Comparison of ENCODE assay signal across 18 mouse cellular contexts in the genomic region with DNA sequence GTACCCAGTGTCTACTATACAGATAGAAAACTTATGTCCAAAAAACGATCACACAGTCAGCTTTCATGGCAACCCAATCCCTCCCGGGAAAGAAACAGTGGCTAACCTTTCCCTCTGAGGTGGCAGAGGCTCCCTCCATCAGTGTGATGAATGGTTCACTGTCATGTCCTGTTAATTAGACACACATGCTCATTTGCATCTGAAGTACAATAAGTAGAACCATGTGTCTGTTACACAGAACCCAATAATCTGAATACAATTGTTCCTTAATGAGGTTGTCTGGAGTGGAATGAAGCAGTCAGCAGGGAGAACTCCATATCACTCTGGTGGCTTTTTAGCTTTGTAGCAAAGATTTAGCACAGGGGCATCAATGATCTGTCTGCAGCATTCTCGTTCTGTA.
DNase-seq lines count a peak whose midpoint lies in the region; ATAC-seq and TF ChIP-seq lines count a peak whose summit lies in the region.
"Had no signal": no experiment of that assay in that cellular context is flagged by ENCODE, and none has a peak within 500 bp of the region (broad histone marks: within the 10 kb centered on the region; RNA-seq: fewer than 3 reads in every experiment).

No protein-coding gene starts in this region.

- no peaks in the 10 kb centered on the region for H3K27me3 ChIP-seq in neural tube, embryonic 12.5 days (replicated peaks)
- H3K27me3 ChIP-seq in embryonic facial prominence, embryonic 10.5 days (replicated peaks; ENCODE audit: low read depth, poor library complexity, severe bottlenecking): no peaks in the 10 kb centered on the region
- no peaks in the 10 kb centered on the region for H3K27me3 ChIP-seq in forebrain, postnatal 0 days (ENCODE audit: insufficient read depth, low read length)
- H3K27me3 ChIP-seq: embryonic facial prominence, embryonic 12.5 days; heart, embryonic 13.5 days had no signal

- H3K36me3 ChIP-seq in neural tube, embryonic 12.5 days: no peaks in the 10 kb centered on the region
- no peaks in the 10 kb centered on the region for H3K36me3 ChIP-seq in embryonic facial prominence, embryonic 10.5 days (replicated peaks)
- H3K36me3 ChIP-seq in forebrain, postnatal 0 days (ENCODE audit: insufficient read depth): no peaks in the 10 kb centered on the region
- H3K36me3 ChIP-seq: embryonic facial prominence, embryonic 12.5 days; heart, embryonic 13.5 days had no signal

- H3K9me3 ChIP-seq in neural tube, embryonic 12.5 days: no peaks in the 10 kb centered on the region
- H3K9me3 ChIP-seq in embryonic facial prominence, embryonic 10.5 days: no peaks in the 10 kb centered on the region
- no peaks in the 10 kb centered on the region for H3K9me3 ChIP-seq in forebrain, postnatal 0 days (ENCODE audit: low read length)
- H3K9me3 ChIP-seq: embryonic facial prominence, embryonic 12.5 days; heart, embryonic 13.5 days had no signal

- intact Hi-C loops in left cerebral cortex, postnatal 4 days (cut with DNase I): no loop called here

- no peak overlapping the region for H3K9ac ChIP-seq in neural tube, embryonic 12.5 days
- H3K9ac ChIP-seq in forebrain, postnatal 0 days: no peak overlapping the region
- H3K9ac ChIP-seq: embryonic facial prominence, embryonic 12.5 days; heart, embryonic 13.5 days had no signal

- WGBS in neural tube, embryonic 12.5 days: 37% methylated on average over 3 of the region's 3 CpGs
- 32% methylated on average over 3 of the region's 3 CpGs for WGBS in embryonic facial prominence, embryonic 10.5 days
- 13% methylated on average over 3 of the region's 3 CpGs for WGBS in forebrain, postnatal 0 days

- peak; percentile 79 for ATAC-seq in neural tube, embryonic 12.5 days (ENCODE audit: low FRiP score, low read depth)
- peak; percentile 18; the same call in 1 of the 2 replicates for ATAC-seq in forebrain, postnatal 0 days
- ATAC-seq: intestine, embryonic 16.5 days had no signal

- H3K4me1 ChIP-seq in neural tube, embryonic 12.5 days: 0 out of 2 replicates have a peak, but pooled peaks cover 6% of the 10 kb centered on the region
- peaks cover 6% of the 10 kb centered on the region; the same call in 1 of the 2 replicates for H3K4me1 ChIP-seq in embryonic facial prominence, embryonic 10.5 days
- H3K4me1 ChIP-seq in forebrain, postnatal 0 days (ENCODE audit: insufficient read depth): no peaks in the 10 kb centered on the region
- H3K4me1 ChIP-seq: embryonic facial prominence, embryonic 12.5 days; heart, embryonic 13.5 days had no signal

- no peak for DNase-seq in neural tube, embryonic 10.5 days (ENCODE audit: extremely low spot score, low spot score)
- DNase-seq in embryonic facial prominence, embryonic 10.5 days (ENCODE audit: low spot score): peak; percentile 8
- no peak for DNase-seq in forebrain, postnatal 0 days
- DNase-seq in retina, embryonic 14.5 days (ENCODE audit: low spot score): peak; percentile 24
- no peak for DNase-seq in kidney, adult 11 months
- DNase-seq in left cerebral cortex, postnatal 4 days: no peak
- no peak for DNase-seq in right cerebral cortex, postnatal 14 days
- DNase-seq: cerebellum, adult 9-10 months; heart, postnatal 36 days; kidney, postnatal 14 days; liver; lung, adult 18-20 months; thymus, postnatal 4 days had no signal

- H3K4me3 ChIP-seq in neural tube, embryonic 12.5 days: no peak overlapping the region
- H3K4me3 ChIP-seq in embryonic facial prominence, embryonic 10.5 days: no peak overlapping the region
- H3K4me3 ChIP-seq in forebrain, postnatal 0 days (ENCODE audit: low read depth, low read length): no peak overlapping the region
- H3K4me3 ChIP-seq: embryonic facial prominence, embryonic 12.5 days; heart, embryonic 13.5 days had no signal

- H3K4me2 ChIP-seq in neural tube, embryonic 12.5 days (replicated peaks): no peak overlapping the region
- no peak overlapping the region for H3K4me2 ChIP-seq in forebrain, postnatal 0 days (ENCODE audit: low read depth)
- H3K4me2 ChIP-seq: embryonic facial prominence, embryonic 12.5 days; heart, embryonic 13.5 days; midbrain, embryonic 11.5 days had no signal

- no peak for TF ChIP-seq CTCF in forebrain, postnatal 0 days (IDR thresholded peaks at IDR 0.05; ENCODE audit: low read depth)

- H3K27ac ChIP-seq in neural tube, embryonic 12.5 days: no peak overlapping the region
- no peak overlapping the region for H3K27ac ChIP-seq in embryonic facial prominence, embryonic 10.5 days (replicated peaks)
- no peak overlapping the region for H3K27ac ChIP-seq in forebrain, postnatal 0 days (ENCODE audit: low read depth, low read length)
- H3K27ac ChIP-seq: embryonic facial prominence, embryonic 12.5 days; heart, embryonic 13.5 days had no signal

Comparison
In these comparisons a context has a peak if more than half of its experiments do, and no peak if none do; other contexts are left out.
1. DNase-seq: peak in embryonic facial prominence, embryonic 10.5 days (single experiment) and retina, embryonic 14.5 days (single experiment); none in neural tube, embryonic 10.5 days (single experiment), forebrain, postnatal 0 days (single experiment), kidney, adult 11 months (single experiment), left cerebral cortex, postnatal 4 days (single experiment) and right cerebral cortex, postnatal 14 days (single experiment).